Mouse (Mus musculus) heart, postnatal 0 days (tissue): ENCODE measurements around the gene Tldc1.

ENCODE experiments used
- CTCF ChIP-seq: IDR thresholded peaks from 2 replicates; pipeline ENCODE4 v1.5.1; 2016; ENCODE audit warnings: antibody characterized with exemption, control low read depth, low read depth
- EP300 ChIP-seq: IDR thresholded peaks from 2 replicates; pipeline ENCODE4 v1.6.1; 2016; ENCODE audit warnings: antibody characterized with exemption, low read depth

DNA sequence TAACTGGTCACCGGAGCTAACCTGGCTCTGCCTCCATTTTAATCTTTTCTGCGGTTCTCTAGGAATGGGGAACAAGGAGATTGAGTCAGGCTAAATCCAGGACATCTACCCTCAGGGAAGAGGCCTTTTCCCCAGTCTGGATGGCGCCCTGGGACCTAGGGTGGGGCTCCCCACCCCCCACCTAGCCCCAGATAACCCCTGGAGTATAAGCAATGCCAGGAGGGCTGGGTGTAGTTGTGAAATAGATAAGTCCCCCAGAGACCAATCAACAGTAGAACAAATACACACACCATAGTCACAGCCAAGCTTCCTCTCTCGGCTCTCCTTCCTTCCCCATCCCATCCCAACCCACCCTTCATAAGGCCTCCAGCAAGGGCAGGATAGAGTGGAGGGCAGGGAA lies 29.5 kb upstream of the Tldc1 start:
- TF ChIP-seq CTCF, result no peak
- TF ChIP-seq EP300, result no peak
